Mouse (Mus musculus) gastrocnemius, adult 8-10 months (tissue): ENCODE results near the gene Krtap8-1. TPM values are rescaled to one million over a fixed set of nuclear protein-coding genes. Genes with fewer than 3 reads are reported as not detected.

ENCODE experiments used
- DNase-seq, 2 experiments: peaks; one replicate each; pipeline ENCODE4 v3.0.0; 2022; ENCODE audit warnings: low spot score in 2 of 2
- total RNA-seq, 4 experiments: library from RNA; stranded (reverse); gene quantifications; 2 replicates each; pipeline ENCODE4 v1.2.4; 2022

The Krtap8-1 gene
- total RNA-seq = not detected

DNA sequence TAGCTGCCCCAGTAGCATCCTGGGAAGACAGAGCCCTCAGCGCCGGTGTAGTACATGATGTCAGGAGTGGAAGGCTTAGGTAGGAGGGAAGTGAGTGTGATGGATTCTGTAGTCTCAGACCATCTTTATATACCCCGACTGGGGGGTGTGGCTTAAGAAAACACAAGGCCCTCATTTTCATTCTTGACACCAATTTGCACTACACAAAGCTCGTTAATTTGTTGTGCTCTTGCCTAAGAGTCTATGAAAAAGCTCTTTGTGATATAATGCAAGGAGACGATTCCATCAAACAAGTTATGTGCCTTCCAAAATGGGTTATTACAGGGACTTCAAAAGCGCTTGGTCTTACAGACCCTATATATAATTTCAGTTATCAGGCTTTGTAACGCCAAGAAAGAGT lies at the start of gene Krtap8-1:
Gene Krtap8-1 (minus strand): TSS at position 101 of the 400 bp plus-strand sequence.
- DNase-seq = no peak

DNA sequence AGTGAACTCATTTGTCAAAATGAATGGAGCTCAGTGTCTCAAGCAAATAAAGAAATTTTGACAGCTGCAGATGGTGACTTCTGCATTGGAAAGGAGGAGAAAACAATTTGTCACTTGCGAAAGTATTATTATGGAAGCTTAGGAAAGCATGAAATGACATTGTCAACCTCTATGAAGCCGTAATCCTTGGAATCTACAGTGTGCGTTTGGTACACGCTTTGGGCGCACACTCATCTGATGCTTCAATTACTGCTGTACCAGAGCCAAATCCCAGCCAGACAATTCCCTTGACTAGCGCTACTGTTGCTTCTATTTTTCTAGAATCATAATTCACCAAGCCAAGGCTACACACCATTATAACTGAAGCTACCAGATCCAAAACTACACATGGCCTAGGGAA lies 49.6 kb upstream of the Krtap8-1 start:
- no peak for DNase-seq

GRCm38 (mm10) chr16:89530547-89530946 lies 42.8 kb upstream of the Krtap8-1 start:
- DNase-seq = no peak

GRCm38 (mm10) chr16:89529846-89530245 lies 42.1 kb upstream of the Krtap8-1 start:
- no peak for DNase-seq

- no peak for DNase-seq
Measured at GRCm38 (mm10) chr16:89528380-89528779, 40.6 kb upstream of the Krtap8-1 start.

DNA sequence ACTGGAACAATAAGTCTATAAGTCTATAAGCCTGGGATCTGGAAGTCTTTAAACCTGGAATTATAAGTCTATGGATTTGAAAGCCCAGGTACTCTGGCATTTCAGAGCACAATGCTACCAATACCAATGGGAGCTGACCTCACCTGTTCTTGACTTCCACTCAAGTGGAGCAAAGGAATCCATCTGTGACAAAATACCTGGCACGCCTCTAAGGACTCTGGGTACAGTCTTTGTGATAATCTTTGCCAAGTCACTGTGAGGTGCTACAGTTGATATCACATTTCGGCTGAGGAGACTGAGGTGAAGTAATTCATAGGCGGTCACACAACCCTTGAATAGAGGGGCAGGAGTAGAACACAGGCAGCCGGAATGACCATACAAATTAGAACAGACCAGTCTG lies 33.2 kb upstream of the Krtap8-1 start:
- DNase-seq = no peak

DNA sequence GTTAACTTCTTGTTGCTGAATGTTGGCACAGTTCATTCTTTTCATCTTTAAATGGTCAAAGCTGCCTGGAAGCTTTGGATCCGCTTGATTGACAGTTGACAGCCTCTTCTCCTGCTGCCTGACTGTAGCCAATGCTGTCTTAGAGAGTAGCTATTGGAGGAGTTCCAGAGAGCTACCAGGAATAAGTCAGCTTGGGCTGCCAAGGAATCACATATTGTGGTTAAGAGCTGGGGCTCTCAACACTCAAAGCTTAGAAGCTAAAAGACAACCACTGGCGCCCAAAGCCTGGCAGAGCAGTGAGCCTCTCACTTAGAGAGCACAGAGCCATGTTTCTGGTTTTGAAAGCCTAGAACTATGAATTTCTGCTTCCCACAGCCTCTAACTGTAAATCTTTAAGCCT lies 32.8 kb upstream of the Krtap8-1 start:
- DNase-seq = no peak

DNA sequence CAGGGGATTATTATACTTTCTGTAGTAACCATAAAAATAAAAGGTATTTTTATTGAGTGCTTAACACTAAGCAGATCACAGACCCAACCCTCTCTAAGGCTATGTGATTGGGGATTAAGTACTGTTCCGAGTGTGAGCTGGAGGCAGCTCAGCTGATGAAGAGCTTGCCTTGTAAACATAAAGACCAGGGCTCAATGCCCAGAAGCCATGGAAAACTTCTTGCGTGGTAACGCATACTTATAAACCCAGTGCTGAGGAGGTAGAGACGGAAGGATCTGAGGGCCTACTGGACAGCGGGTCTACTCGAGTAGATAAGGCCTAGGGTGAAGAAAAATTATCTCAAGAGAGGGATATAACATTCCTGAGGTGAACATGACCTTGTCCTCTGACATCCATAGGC lies 32.3 kb upstream of the Krtap8-1 start:
- DNase-seq = no peak

- DNase-seq = no peak
Measured at GRCm38 (mm10) chr16:89517635-89518034, 29.9 kb upstream of the Krtap8-1 start.

DNA sequence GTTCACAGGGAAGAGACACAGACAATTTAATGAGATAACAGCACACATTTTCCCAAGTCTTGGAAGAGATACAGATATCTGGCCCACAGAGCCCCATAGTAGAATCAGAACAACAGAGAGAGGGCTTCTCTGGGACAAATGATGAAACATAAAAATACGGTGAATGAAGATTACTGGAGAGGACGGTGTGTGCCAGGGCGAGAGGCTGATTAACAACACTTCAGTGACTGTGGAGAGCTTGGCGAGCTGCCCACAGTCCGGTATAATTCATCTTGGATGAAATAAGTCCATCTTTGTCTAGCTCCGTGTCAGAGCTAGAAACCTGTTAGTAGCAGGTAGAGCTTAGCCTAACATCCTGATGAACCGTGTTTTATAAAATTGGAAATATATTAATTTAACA lies 25.7 kb upstream of the Krtap8-1 start:
- DNase-seq = no peak

DNA sequence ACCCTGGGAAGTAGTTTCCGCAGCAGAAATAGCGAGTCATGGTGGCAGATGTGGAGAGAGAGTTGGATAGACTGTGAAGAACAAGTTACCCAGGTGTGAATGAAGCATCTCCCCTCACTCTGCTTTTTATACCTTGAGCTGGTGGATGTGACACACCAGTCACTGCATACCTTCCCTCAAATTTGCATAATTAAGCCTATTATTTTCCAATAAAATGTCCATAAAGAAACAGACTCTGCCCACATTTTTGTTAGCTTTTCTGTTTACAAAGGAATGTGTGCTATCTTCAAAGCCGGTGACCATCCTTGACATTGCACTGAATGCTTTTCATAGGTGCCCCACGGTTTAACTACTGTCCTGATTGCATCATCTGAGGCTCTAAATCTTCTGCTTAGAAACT lies 20.5 kb upstream of the Krtap8-1 start, which contains the start of gene Krtap7-1:
Gene Krtap7-1 (minus strand): TSS at position 101 of the 400 bp plus-strand sequence.
- DNase-seq = no peak

DNA sequence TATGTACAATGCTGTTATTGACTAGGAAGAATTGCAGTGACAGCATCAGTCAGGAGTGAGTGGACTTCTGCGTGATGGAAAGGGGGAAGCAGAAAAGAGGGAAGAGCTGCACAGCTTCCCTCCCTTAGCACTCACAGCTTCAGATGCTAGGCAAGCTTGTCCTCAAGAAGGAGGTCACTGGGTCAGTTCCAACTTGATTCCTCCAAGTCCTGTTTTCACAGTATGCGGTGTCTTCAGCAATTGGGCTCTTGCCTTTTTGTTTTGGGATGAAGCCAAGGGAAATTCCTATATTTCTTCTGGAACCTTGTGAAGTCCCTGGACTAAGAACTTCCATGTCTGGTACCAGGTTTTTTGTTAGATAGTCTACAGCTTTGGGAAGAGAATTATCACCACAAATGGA lies 15.8 kb upstream of the Krtap8-1 start:
- no peak for DNase-seq

DNA sequence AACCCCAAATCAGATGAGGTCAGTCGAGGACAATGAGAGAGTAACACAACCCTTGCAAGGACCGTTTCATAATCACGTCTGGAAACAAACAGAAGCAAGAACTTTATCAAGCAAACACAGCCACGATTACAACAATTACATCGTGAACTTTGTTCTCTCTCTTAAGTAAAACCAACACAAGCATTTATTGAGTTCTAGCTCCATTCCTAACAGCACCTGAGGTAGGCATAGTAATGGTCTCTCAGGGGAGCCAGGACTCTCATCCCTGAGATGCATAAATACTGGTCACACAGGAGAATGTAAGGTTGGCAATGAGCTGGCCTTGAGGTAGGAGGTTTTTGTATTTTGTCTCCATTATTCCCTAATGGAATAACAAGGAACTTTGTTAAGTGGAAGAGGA lies 14.1 kb upstream of the Krtap8-1 start:
- no peak for DNase-seq

- no peak for DNase-seq
Measured at GRCm38 (mm10) chr16:89497002-89497401, 9.2 kb upstream of the Krtap8-1 start.

- no peak for DNase-seq
Measured at GRCm38 (mm10) chr16:89495394-89496153, 7.8 kb upstream of the Krtap8-1 start.

- DNase-seq = no peak
Measured at GRCm38 (mm10) chr16:89477679-89478314, 10.0 kb downstream of the Krtap8-1 start.

DNA sequence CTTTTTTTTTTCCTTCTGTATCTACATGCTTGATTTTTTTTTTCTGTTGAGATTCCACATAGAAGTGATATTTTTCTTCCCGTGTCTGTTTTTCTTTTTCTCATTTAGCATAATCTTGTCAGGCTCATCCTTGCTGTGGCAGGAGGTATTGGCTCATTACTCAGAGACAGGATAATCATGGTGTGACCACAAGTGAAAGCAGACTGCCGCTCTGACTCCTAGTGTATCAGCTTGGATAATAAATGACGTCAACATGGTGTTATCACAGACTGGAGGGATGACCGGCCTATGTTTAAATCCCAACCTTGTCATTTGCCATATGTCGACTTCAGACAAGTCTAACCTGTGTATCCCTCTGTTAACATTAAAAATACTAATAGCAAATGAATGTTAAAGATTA lies 26.6 kb downstream of the Krtap8-1 start:
- no peak for DNase-seq

Other genes with a start within 250 kb of the Krtap8-1 start
- gene Krtap21-1, start 84.1 kb downstream of the Krtap8-1 start, total RNA-seq = not detected
- gene Krtap6-2, start 67.8 kb downstream of the Krtap8-1 start, total RNA-seq = not detected
- gene Krtap7-1, start 20.4 kb upstream of the Krtap8-1 start, total RNA-seq = not detected
- gene Krtap11-1, start 83.2 kb upstream of the Krtap8-1 start, total RNA-seq = not detected